Comparison of ENCODE assay signal across 19 mouse cellular contexts in the genomic region with DNA sequence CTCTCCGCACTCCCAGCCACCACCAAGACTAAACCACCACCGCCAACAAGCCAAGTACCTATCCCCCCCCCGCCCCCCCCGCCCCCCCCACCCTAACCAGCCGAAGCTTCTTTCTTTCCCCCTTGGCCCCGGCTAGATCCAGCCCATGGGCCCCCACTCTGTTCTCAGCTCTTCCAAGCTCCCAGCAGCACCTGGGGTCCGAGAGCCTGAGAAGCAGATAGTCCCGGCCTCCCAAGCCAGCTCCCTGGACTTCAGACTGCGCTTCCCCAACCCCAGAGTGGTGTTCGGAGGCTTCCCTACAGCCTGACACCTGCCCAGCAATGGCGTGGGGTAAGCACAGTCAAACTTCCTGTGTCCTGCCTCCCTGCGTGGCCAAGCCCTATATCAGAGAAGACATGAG. TPM values are rescaled to one million over a fixed set of nuclear protein-coding genes. Genes with fewer than 3 reads are reported as not detected.
"Had no signal": no experiment of that assay in that cellular context is flagged by ENCODE, and none has a peak within 500 bp of the region (broad histone marks: within the 10 kb centered on the region; RNA-seq: fewer than 3 reads in every experiment).

No protein-coding gene starts in this region.

- DNase-seq: kidney, adult 2 months; kidney, postnatal 14 days; left cerebral cortex, postnatal 4 days; lung, embryonic 14.5 days; lung, postnatal 14 days; right cerebral cortex, adult 18-20 months; right cerebral cortex, postnatal 25 days; thymus, adult 2 months; thymus, postnatal 36 days had no signal

- ATAC-seq: midbrain, embryonic 13.5 days had no signal

- H3K36me3 ChIP-seq: limb, embryonic 13.5 days; midbrain, embryonic 13.5 days had no signal

- H3K4me2 ChIP-seq: kidney, embryonic 15.5 days; limb, embryonic 13.5 days; lung, embryonic 14.5 days; midbrain, embryonic 13.5 days had no signal

- H3K9ac ChIP-seq: kidney, embryonic 15.5 days; limb, embryonic 13.5 days; liver, embryonic 14.5 days; lung, embryonic 14.5 days; midbrain, embryonic 13.5 days had no signal

- H3K9me3 ChIP-seq: kidney, embryonic 15.5 days; limb, embryonic 13.5 days; megakaryocyte, embryonic 14.5 days; midbrain, embryonic 13.5 days had no signal

- H3K27me3 ChIP-seq: kidney, embryonic 15.5 days; limb, embryonic 13.5 days; megakaryocyte, embryonic 14.5 days; midbrain, embryonic 13.5 days had no signal

- H3K4me3 ChIP-seq: kidney, embryonic 15.5 days; limb, embryonic 13.5 days; megakaryocyte, embryonic 14.5 days; midbrain, embryonic 13.5 days had no signal

- H3K27ac ChIP-seq: kidney, embryonic 15.5 days; limb, embryonic 13.5 days; liver, embryonic 14.5 days; macrophage; midbrain, embryonic 13.5 days had no signal

RNA-seq across cellular contexts. Expression of a gene that starts 2.4 kb away (rescaled TPM):
- total RNA-seq: liver, adult 2 months had no signal
- polyA plus RNA-seq: kidney, embryonic 15.5 days; liver, adult 2 months; macrophage; midbrain, postnatal 0 days; small intestine, adult 2 months; stomach, embryonic 16.5 days; thymus, adult 2 months had no signal
